Mouse (Mus musculus) midbrain, embryonic 16.5 days (tissue): Measurements from ENCODE around the gene Adgrg7. TPM values are rescaled to one million over a fixed set of nuclear protein-coding genes. Genes with fewer than 3 reads are reported as not detected.

ENCODE experiments used
- ATAC-seq: fragments of 200-750 bp; cut with Nextera tagmentation; 2 replicates; pipeline ENCODE4 v1.8.0; 2017; ENCODE audit warnings: moderate TSS enrichment
- H3K27ac ChIP-seq: fragments of 300-500 bp; sonication (generic); 2 replicates; pipeline ENCODE4 v1.5.1; 2014; ENCODE audit warnings: mild to moderate bottlenecking, low read length, mixed read lengths
- H3K27me3 ChIP-seq: fragments of 300-500 bp; sonication (generic); 2 replicates; pipeline ENCODE4 v1.6.1; 2014; ENCODE audit warnings: low read depth, low read length, mixed read lengths; ENCODE audit not compliant: control insufficient read depth, insufficient read depth
- H3K36me3 ChIP-seq: fragments of 300-500 bp; sonication (generic); 2 replicates; pipeline ENCODE4 v1.6.1; 2014; ENCODE audit warnings: mild to moderate bottlenecking, low read length, moderate library complexity, mixed read lengths; ENCODE audit not compliant: control insufficient read depth, insufficient read depth
- H3K4me1 ChIP-seq: fragments of 300-500 bp; sonication (generic); 2 replicates; pipeline ENCODE4 v1.6.1; 2014; ENCODE audit warnings: mild to moderate bottlenecking, low read length, mixed read lengths; ENCODE audit not compliant: control insufficient read depth, insufficient read depth
- H3K4me2 ChIP-seq: fragments of 300-500 bp; sonication (generic); 2 replicates; pipeline ENCODE4 v1.6.1; 2014; ENCODE audit warnings: mild to moderate bottlenecking, low read length, mixed read lengths
- H3K4me3 ChIP-seq: fragments of 300-500 bp; sonication (generic); 2 replicates; pipeline ENCODE4 v1.5.1; 2014; ENCODE audit warnings: low read depth, mild to moderate bottlenecking, low read length, moderate library complexity, mixed read lengths
- H3K9ac ChIP-seq: fragments of 300-500 bp; sonication (generic); 2 replicates; pipeline ENCODE4 v1.6.1; 2014; ENCODE audit warnings: low read depth, low read length, mixed read lengths
- H3K9me3 ChIP-seq: fragments of 300-500 bp; sonication (generic); replicated peaks from 2 replicates; pipeline ENCODE4 v1.6.1; 2014; ENCODE audit warnings: mild to moderate bottlenecking, low read length, mixed read lengths; ENCODE audit not compliant: control insufficient read depth, poor library complexity, severe bottlenecking
- WGBS: fragments of 180-500 bp; shearing (Covaris S2); extraction: QIAGEN DNeasy Blood & Tissue Kit; methylation state at CpG from one replicate; pipeline ENCODE4 v1.1.7; 2014; 5-methylcytosine and 5-hydroxymethylcytosine counted together
- polyA plus RNA-seq: library from polyadenylated mRNA; unstranded; fragments of >200 nt; fragmentation: Nextera tagmentation; extraction: Ambion mirVana; gene quantifications from 2 replicates; pipeline ENCODE4 v1.2.1, GENCODE M21; 2015

The Adgrg7 gene
- polyA plus RNA-seq, 1 experiment from 2014 or later, result not detected

DNA sequence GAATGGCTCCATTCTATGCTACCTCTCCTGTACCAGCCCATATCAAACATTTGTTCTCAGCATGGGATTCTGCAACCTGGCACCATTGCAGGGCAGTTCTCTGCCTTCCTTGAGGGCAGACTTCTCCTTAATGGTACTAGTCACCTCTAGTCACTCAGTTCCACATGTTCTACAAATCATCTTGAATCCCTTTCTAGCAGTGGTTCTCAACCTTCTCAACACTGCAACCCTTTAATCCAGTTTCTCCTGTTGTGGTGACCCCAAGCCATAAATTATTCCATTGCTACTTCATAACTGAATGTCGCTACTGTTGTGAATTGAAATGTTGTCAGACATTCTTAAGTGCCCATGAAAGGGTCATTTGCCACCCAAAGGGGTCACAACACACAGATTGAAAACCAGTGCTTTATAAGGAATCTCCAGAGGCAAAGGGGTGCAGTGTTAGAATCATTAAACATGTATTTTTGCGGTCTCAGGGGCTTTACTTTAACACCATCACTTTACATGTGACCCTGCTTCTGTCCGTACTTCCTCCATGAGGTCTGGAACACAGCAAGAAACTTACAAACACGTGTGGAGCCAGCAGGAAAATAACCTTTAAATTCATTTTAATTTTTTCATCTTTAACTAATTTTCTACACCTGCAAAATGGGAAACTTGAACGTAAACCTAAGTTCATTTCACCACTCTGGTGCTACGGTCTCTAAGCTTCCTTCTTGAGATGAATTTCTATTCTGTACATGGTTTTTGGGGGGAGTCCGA lies 1.1 kb downstream of the Adgrg7 start:
- Histone ChIP-seq H3K36me3 (no peaks in the 10 kb centered on the region), H3K27ac (no peak overlapping the region), H3K4me2 (no peak overlapping the region), H3K4me1 (no peaks in the 10 kb centered on the region), H3K4me3 (no peak overlapping the region), H3K9ac (no peak overlapping the region), H3K27me3 (no peaks in the 10 kb centered on the region), H3K9me3 (no peaks in the 10 kb centered on the region)
- ATAC-seq, result no peak
- WGBS, result 87% methylated on average over 7 of the region's 7 CpGs

- H3K36me3 ChIP-seq, result no peaks in the 10 kb centered on the region
- no peak overlapping the region for H3K4me3 ChIP-seq
- H3K9ac ChIP-seq, result no peak overlapping the region
- H3K4me1 ChIP-seq, result no peaks in the 10 kb centered on the region
- no peak for ATAC-seq
- H3K9me3 ChIP-seq, result no peaks in the 10 kb centered on the region
- WGBS, result 88% methylated on average over 1 of the region's 1 CpGs
- H3K4me2 ChIP-seq, result no peak overlapping the region
- H3K27me3 ChIP-seq, result no peaks in the 10 kb centered on the region
- no peak overlapping the region for H3K27ac ChIP-seq
Observed at GRCm38 (mm10) chr16:56793778-56794177, 1.9 kb downstream of the Adgrg7 start.

DNA sequence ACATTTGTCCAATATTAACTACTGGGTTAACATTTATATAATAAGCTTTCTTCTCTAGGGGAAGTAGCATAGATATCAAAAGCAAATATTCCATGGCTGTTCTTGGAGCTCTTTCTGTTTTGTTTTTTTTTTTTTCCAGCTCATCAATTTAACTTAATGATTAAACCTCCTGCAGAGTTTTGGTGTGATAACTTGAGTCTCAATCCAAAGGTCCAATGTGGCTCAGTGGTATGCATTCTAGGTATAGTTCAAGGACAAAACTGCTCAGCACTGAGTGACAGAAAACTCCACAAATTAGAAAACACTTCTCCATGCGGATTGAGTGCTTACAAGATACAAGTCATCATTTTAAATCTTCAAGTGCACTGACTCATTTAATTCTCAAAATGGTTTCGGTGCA lies 9.7 kb downstream of the Adgrg7 start:
- H3K4me3 ChIP-seq, result no peak overlapping the region
- H3K4me2 ChIP-seq, result no peak overlapping the region
- H3K36me3 ChIP-seq, result no peaks in the 10 kb centered on the region
- no peak overlapping the region for H3K9ac ChIP-seq
- no peak for ATAC-seq
- 88% methylated on average over 2 of the region's 2 CpGs for WGBS
- no peak overlapping the region for H3K27ac ChIP-seq
- no peaks in the 10 kb centered on the region for H3K9me3 ChIP-seq
- H3K4me1 ChIP-seq, result no peaks in the 10 kb centered on the region
- H3K27me3 ChIP-seq, result no peaks in the 10 kb centered on the region

GRCm38 (mm10) chr16:56771163-56772105 lies 24.2 kb downstream of the Adgrg7 start:
- Histone ChIP-seq H3K9me3 (no peaks in the 10 kb centered on the region), H3K27me3 (no peaks in the 10 kb centered on the region), H3K36me3 (no peaks in the 10 kb centered on the region), H3K4me3 (no peak overlapping the region), H3K9ac (no peak overlapping the region), H3K4me1 (no peaks in the 10 kb centered on the region), H3K4me2 (no peak overlapping the region), H3K27ac (no peak overlapping the region)
- WGBS, result 46% methylated on average over 10 of the region's 10 CpGs
- ATAC-seq, result peak; percentile 92

GRCm38 (mm10) chr16:56729060-56729459 lies 66.6 kb downstream of the Adgrg7 start:
- Histone ChIP-seq H3K4me1 (no peaks in the 10 kb centered on the region), H3K36me3 (no peaks in the 10 kb centered on the region), H3K9me3 (no peaks in the 10 kb centered on the region), H3K27ac (no peak overlapping the region), H3K4me2 (no peak overlapping the region), H3K9ac (no peak overlapping the region), H3K27me3 (no peaks in the 10 kb centered on the region), H3K4me3 (no peak overlapping the region)
- ATAC-seq, result no peak
- 39% methylated on average over 1 of the region's 1 CpGs for WGBS

DNA sequence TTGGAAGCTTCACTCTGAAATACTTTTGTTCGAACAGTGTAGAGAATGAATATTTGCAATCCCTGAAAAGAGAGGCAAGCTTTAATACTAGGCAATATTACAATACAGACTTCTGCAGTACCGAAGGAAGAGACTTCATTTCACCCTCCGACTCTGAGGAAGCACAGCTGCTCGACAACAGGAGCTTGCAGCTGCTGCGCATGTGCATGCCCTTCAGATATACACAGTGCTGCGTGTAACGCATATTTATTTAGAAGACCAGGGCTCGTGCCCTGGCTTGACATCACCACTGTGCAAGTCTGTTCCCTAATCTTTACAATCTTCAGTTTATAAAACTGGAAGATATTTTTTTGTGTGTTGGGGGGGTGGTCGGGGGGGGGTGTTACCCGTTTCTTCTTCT lies 70.7 kb downstream of the Adgrg7 start:
- no peak overlapping the region for H3K27ac ChIP-seq
- no peaks in the 10 kb centered on the region for H3K36me3 ChIP-seq
- no peak for ATAC-seq
- H3K4me3 ChIP-seq, result no peak overlapping the region
- no peaks in the 10 kb centered on the region for H3K4me1 ChIP-seq
- H3K4me2 ChIP-seq, result no peak overlapping the region
- no peaks in the 10 kb centered on the region for H3K9me3 ChIP-seq
- 84% methylated on average over 10 of the region's 10 CpGs for WGBS
- H3K27me3 ChIP-seq, result no peaks in the 10 kb centered on the region
- no peak overlapping the region for H3K9ac ChIP-seq

DNA sequence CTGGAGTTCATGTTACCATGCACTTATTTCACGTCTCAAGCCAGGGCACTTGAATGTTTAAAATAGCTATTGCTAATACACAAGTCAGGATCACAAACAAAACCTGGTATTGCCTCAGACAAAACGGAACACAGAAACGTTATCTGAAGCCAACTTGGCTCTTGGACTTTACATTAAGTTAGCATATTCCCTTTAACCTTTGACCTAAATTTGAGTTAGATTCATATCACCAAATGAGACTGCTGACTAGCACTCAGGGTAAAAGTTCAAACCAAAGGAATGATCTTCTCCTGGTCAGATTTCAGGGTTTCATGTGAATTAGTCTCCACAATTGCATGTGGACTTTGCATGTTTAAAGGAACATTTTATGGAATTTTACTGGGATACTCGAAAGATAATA lies 73.3 kb downstream of the Adgrg7 start:
- no peak overlapping the region for H3K27ac ChIP-seq
- H3K4me2 ChIP-seq, result no peak overlapping the region
- WGBS, result 77% methylated on average over 4 of the region's 4 CpGs
- H3K27me3 ChIP-seq, result no peaks in the 10 kb centered on the region
- peaks cover 3% of the 10 kb centered on the region; the same call in 1 of the 2 replicates for H3K4me1 ChIP-seq
- no peaks in the 10 kb centered on the region for H3K36me3 ChIP-seq
- no peak overlapping the region for H3K9ac ChIP-seq
- no peak overlapping the region for H3K4me3 ChIP-seq
- ATAC-seq, result no peak
- H3K9me3 ChIP-seq, result no peaks in the 10 kb centered on the region

DNA sequence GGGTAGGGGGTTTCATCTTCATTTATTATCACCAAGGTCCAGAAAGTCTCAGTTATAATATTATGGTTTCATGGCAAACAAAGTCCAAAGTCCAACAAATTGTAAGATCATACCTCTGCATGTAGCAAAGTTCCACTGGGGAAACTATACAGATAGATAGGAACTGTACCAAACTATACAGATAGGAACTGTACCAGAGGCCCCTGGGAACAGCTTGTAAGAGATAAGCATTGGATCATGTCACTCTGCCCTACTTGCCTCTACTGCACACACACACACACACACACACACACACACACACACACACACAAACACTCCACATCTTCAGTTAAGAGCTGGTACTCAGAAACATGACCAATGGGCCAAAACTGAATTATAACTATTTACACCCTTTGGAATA lies 76.6 kb downstream of the Adgrg7 start:
- no peak for ATAC-seq
- Histone ChIP-seq H3K27me3 (no peaks in the 10 kb centered on the region), H3K4me3 (no peak overlapping the region), H3K4me2 (no peak overlapping the region), H3K9me3 (no peaks in the 10 kb centered on the region), H3K27ac (no peak overlapping the region), H3K9ac (no peak overlapping the region), H3K4me1 (peaks cover 21% of the 10 kb centered on the region), H3K36me3 (no peaks in the 10 kb centered on the region)
